Mouse (Mus musculus) R1 (cell line): Measurements from ENCODE around the gene Krt9.
A peak's percentile ranks its signal among the peaks of the same experiment; 100 is the strongest.
"Not testable (repeated sequence)": the region's sequence is repeated elsewhere in the genome, so short reads cannot be mapped to it uniquely, and the experiment has no call there.

Experiments
- DNase-seq: peaks from one replicate; pipeline ENCODE4 v3.0.0-alpha.2; 2018; ENCODE audit warnings: low read depth, low spot score

The Krt9 gene

DNA sequence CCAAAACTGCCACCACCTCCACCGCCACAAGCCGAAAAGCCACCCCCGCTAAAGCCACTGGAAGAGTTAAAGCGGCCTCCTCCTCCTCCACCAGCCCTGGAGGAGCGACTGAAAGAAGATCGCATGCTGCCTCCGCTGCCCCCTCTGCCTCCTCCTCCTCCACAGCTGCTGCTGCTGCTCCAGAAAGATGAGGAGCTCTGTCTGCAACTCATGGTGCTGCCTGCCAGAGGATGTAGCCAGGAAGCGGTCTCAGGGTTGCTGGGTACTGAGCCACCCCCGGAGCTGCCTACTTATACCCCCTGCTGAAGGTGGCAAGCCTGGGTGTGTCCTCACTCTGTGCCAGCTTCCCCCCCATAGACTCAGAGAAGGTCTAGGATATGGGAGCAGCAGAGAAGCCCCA lies at the start of gene Krt9:
Krt9 (minus strand) TSS at position 255 of the 400 bp plus-strand sequence.
- DNase-seq: no peak

DNA sequence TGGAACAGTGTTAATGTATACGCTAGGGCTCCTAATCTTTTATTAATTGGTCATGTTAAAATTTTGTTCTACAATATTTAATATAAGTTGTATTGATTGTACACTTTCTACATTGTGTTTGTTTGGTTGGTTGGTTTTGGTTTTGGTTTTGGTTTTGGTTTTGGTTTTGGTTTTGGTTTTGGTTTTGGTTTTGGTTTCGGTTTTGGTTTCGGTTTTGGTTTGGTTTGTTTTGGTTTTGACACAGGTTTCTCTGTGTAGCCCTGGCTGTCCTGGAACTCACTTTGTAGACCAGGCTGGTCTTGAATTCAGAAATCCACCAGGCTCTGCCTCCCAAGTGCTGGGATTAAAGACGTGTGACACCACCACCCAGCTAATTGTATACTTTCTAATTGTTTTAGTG lies 47.2 kb upstream of the Krt9 start:
- DNase-seq: not testable (repeated sequence)

DNA sequence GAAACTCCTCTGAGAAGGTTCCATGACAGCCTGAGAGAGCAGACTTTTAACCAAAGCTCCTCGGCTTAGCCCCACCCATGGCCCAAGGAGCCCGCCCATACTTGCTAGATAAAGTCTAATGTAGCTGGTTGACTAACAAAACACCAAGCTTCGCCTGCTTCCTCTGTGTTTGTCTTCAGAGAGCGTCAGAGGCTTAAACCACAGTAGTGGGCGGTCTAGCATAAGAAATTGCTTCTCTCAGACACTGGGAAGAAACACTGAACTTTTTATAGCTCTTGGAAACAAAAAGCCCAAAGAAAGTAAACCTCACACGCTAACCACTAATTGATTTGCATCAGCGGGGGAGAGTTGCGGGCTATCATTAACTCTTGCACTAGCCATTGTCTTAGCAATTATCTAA lies 28.7 kb upstream of the Krt9 start:
- peak; percentile 44 for DNase-seq

DNA sequence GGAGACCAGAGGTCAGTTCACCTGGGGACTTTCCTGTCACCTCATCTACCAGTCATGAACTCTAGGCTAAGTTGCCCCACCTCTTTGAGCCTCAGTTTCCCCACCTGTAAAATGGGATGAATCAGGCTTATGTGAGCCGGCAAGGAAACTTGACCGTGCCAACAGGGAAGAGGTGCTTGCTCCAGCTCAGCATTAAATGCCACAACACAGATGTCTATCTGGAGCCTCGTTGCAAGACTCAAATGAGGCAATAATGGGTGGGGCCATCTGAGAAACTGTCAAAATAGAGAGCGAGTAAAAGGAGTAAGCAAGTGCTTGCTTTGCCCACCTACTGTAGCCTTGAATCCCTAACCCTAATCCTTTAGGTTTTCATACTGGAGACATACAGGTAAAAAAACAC lies 26.3 kb upstream of the Krt9 start:
- DNase-seq: no peak

DNA sequence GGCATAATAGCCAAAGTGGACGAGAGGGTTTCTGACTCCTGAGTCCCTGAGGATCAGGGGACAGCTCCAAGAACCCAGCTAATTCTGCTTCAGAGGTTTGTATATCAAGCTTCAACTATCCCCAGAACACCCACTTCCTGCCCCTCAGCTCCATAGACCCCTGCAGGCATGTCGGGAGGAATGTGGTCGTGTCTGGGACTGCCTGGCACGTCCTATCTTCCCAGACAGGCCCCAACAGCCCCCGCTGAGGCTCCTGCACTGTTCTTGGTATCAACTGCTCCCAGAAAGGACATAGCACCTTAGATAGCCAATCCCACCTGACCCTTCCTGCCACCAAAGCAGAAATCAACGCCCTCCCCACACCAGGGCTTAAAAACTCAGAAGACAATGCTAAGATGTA lies 15.5 kb upstream of the Krt9 start:
- no peak for DNase-seq

DNA sequence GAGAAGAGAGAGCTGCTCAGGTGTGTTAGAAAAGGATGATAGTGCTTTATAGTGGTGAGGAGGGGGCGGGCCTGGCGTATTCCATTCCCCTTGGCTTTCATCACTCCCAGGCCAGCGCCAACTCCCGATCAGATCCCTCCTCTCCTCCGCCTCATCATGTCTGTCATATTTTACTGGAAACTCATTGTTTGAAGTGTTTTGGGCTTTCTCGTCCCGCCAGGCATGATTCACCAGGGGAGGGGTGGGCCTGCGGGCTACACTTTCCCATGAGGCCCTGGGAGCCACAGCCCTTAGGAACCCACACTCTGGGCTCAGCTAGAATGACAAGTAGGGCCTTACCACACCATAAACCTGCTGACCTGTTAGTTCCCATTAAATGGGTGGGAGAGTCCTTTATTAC lies 14.5 kb upstream of the Krt9 start, which contains the start of gene Krt14:
Krt14 (minus strand) TSS at position 51 of the 400 bp plus-strand sequence.
- no peak for DNase-seq

DNA sequence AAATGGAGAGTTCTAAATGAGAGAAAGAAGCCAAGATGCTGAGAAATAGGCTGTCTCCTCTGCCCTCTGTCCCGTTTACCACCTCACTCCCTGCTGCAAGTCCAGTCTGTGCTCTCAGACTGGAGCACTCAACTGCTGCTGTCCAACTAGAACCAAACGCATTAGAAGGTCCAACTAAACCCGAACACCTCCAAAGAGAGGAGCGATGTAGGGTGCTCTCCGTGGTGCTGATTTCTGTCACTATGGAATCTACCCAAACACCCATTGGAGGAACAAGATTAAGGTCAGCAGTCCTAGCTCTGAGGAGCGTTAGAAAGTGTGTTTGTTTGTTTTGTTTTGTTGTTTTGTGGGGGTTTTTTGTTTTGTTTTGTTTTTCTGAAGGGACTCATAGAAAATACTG lies 10.4 kb upstream of the Krt9 start:
- peak; percentile 85 for DNase-seq

DNA sequence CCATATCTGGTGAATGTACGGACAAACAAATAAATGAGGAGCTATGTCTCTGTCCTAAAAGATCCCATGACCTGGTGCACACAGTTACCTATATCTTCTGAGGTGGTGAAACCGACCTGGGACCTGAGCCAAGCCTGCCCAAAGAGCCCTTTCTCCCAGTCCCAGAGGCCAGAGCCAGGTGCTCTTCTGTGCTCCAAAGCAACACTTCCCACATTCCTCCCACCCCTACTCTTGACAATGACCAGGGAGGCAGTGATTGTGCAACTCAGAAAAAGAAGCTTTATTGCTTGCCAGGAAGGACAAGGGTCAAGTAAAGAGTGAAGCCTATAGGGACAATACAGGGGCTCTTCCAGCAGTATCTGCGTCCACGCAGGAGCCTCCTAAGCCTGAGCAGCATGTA lies 9.9 kb upstream of the Krt9 start:
- DNase-seq: no peak

DNA sequence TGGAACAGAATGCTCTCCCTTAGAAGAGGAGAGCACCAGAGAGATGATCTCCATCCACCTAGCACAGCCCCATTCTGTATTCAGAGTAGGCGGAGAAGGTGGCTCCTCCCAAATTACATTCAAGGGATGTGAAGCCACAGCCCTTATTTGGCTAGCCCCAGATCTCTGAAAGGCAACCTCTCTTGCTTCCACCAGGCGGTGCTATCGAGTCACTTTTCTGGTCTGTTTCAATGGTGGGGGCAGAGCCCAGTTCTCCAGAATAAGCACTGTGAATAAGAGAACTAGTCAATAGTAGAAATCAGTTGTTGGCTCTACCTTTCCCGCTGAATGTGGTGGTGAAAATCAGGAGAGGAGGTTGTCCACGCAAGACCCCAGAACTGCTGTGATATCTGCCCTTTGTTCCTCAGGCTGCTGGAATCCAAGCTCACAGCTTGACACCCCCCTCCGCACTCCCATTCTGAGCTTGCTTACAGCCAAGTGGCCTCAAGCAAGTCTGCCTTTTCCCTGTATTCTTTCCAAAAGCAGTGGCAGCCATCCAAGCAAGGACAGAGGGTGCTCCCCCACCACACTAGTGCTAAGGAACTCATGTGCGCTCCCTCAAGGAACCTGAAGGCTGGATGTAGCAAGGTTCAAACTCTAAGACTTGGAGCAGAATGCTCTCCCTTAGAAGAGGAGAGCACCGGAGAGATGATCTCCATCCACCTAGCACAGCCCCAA lies 7.2 kb upstream of the Krt9 start:
- DNase-seq: peak; percentile 92

DNA sequence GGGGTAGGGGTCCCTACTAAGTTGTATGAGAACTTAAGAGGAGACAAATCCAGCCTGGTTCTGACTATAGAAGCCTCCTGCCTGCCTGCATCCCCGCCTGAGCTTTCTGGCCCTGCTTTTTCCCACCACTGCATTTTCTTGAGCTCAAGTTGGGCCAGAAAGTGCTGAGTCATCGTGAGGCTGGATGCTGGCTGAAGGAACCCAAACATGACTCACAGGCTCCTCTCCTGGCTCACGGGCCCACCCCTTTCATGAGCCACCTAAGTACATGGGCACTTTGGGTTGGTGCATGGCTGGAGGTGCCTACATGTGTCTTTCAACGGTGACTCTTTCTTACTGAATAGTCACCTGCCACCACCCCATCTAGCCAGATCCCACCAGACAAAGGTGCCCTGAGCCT lies 5.6 kb upstream of the Krt9 start:
- DNase-seq: peak; percentile 80

DNA sequence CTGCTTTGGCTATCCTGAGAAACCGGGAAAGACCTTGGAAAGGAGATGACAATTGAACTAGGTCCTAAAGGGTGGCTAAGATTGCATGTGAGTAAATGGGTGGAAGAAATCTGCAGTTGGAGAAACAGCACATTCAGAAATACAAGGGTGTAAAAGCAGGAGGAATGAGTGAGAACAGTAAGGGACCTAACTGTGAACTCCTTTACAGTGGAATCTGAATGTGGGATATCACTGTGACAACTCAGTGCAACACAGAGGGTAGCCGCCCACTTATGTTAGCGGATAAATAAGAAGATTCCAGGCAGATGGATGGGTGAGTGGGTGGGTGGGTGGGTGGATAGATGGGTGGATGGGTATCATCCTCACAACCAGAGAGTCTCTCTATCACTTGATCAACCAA lies 1.2 kb downstream of the Krt9 start:
- no peak for DNase-seq

DNA sequence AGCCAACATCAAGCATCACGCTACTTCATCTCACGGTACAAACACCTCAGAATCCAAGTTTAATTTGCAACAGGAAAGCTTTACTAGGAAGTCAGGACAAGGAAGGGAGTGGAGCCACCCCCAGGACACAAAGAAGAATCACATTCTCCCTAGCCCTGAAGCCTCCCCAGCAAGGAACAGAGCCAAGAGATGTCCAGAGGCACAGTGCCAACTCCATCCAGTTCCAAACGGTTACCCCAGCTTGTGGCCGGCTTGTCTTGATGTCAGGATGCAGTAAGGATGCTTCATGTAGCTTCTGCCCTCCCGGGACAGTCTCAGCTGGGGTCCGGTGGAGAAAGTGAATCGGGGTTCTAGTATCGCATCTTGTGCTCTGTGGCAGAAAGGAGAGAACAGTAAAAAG lies 6.3 kb downstream of the Krt9 start:
- no peak for DNase-seq

DNA sequence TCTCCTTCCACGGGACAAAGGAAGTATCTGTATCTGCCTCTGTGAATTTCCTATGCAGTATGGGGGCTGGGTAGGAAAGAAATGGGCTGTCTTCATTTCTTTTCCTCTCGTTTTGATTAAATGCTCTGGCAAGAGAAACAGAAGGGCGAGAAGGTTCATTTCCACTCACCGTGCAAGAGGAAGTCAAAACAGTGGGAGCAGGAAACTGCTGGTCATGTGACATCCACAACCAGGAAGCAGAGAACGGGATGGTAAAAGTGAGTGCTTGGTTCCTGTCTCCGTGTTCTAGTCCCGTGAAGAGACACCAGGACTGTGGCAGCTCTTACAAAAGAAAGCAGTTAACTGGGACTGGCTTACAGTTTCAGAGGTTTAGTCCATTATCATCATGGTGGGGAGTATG lies 11.3 kb downstream of the Krt9 start:
- DNase-seq: no peak

DNA sequence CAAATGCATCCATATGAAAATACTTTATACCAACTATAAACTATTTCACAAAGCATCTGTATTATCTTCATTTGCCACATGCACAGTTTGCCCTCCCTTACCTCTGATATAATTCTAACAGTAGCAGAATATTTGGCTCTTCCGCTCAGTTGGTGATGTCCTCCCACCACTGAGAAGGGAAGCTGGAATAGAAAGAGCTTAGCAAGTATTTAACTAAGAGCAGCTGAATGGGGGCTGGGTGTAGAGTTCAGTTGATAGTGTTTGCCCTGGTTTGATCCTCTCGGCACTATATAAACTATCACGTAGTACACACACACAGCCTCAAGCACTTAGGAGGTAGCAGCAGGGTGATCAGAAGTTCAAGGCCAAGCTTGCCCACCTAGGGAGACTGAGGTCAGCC lies 13.8 kb downstream of the Krt9 start:
- DNase-seq: no peak

DNA sequence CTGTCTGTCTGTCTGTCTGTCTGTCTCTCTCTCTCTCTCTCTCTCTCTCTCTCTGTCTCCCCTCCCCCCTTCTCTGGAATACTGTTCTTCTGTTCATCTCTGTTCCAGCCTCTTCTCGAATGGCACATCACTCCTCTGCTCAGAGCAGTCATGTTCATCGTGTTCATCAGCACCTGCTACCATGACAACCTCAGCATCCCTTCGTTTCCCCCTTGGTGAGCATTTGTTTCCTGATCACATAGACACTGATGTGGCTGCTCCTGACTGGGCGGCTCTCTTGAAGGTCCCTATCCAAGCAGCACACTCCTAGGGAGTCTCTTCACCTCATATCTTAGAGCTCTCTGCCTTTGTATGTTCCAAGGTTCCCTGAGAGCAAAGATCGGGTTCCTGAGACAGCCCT lies 14.7 kb downstream of the Krt9 start:
- no peak for DNase-seq

DNA sequence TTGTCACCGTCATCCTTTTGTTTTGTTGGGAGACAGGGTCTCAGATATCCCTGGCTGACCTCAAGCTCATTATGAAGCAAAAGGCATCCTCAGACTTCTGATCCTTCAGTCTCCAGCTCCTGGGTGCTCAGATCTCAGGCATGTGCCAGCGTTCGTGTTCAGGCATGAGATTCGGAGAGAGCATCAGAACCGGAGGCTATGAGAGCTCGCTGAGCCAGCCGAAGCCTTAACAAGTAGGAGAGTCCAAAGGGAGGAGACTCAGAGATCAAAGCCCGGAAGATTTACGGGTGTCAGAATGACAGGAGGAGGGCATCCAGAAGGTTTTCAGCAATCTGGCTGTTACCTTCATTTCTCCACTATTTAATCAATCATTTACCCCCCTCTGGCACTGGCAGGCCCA lies 16.3 kb downstream of the Krt9 start:
- DNase-seq: no peak

DNA sequence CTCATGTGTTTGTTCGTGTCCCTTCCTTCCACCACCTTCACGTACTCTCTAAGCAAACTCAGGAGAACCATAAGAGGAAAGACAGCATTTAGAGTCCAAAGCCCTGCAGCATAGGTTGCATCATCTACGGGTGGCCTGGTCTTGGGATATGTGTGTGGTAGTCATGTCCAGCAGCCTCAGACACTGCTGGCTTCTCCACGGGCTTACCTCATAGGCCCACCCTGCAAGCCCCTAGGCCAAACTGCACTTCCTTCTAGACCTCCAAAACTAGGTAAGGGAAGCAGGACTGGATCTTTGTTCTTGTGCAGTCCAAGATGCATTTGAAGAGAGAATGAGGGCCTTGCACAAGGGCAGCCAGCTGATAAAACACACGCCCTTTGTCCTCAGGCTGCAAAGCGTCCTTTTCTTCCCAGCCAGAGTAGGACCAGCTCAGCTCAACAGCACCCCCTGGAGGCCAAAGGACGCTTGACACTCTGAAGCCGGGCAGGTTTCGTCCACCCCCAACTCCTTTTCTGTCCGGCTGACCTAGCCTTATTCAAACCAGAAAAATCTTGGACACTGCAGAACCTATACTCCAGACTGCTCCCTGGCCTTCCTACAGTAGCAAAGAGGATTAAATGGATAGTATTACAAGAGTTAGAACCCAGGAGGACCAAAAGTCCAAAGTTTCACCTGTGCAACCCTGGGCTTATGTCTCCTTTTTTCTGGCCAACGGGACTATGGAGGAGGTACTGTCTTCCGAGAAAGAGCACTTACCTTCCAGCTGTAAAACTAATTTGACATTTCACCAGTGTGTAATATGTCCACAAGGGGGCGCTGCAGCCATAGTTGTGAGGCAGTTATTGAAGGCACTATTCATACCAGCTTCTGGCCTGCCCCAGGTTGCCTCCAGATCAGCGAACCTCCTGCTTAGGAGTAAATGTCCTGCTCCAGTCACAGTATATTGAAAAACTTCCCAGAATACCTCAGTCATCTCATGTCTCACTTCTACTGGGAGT lies 24.0 kb downstream of the Krt9 start:
- DNase-seq: peak; percentile 77

DNA sequence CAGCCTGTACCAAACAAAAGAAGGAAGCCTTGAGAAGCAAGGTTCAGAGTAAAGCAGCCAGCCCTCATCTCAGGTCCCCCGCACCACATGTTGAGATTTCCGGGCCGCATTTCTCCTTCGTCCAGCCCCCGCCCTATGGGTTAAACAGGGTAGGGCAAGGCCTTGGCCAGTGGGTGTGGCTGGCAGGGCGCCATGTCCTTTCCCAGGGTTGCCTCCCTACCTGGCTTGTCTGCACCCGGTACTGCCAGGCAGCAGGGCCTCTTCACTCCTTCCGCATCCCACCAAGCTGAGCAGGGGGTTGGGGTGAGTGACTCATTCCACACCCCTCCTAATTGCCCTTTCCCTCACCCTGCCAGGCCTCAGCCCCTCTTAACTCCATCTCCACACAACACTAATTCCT lies 25.0 kb downstream of the Krt9 start:
- no peak for DNase-seq

DNA sequence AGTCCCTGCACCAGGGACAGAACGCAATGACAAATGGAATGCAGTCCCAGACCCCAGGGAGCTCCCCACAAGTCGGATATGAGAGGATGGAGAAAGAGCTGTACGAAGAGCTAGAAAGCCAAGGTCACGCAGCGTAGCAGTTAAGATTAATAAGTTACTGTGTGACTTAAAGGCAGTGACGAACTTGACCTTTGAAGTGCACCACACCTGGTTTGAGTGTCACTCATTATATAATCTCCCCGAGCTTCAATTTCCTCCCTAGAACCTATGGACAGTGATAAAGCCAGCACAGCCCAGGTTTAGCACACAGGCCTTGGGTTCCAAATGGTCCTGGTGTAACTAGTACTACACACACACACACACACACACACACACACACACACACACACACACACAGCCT lies 28.7 kb downstream of the Krt9 start:
- no peak for DNase-seq

DNA sequence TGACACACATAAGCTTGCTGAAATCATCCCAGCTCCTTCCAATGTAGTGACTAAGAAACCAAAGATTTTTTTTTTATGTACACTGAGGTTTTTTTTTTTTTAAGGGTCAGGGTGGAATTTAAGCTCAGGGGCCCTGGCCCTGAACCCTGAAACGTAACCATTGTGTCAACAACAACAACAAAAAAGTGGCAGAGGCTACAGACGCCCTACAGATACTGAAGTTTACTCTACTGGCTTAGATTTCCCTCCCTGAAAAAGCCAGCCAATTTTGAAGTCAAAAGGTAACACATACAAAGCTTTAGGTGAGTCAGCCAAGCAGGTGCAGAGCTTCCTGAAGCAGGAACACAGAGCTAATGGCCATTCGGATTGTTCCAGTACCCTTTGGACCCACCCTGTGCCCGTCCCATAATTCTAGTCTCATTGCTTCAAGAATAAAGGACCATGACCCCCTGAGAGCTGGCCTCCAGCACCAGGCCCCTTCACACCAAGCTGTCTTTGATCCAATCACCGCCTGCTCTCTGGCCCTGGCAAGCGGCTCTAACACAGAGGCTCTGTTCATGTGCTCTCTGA lies 35.1 kb downstream of the Krt9 start:
- DNase-seq: no peak

DNA sequence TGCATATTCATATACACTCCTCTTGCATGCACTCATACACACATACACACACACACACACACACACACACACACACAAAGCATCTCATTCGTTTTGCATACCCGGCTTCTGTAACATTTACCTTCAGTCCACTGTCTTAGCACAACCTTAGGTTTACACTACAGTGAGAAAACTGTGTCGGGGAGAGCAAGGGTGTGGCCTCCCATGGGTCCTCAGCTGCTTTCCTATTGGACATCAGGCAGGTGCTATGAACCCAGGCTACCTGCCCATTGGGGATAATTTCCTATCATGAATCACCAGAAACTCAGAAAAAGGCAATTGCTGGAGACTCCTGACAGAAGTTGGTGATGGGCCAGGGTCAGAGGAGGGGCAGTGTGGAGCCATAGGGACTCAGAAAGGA lies 35.7 kb downstream of the Krt9 start:
- DNase-seq: no peak

DNA sequence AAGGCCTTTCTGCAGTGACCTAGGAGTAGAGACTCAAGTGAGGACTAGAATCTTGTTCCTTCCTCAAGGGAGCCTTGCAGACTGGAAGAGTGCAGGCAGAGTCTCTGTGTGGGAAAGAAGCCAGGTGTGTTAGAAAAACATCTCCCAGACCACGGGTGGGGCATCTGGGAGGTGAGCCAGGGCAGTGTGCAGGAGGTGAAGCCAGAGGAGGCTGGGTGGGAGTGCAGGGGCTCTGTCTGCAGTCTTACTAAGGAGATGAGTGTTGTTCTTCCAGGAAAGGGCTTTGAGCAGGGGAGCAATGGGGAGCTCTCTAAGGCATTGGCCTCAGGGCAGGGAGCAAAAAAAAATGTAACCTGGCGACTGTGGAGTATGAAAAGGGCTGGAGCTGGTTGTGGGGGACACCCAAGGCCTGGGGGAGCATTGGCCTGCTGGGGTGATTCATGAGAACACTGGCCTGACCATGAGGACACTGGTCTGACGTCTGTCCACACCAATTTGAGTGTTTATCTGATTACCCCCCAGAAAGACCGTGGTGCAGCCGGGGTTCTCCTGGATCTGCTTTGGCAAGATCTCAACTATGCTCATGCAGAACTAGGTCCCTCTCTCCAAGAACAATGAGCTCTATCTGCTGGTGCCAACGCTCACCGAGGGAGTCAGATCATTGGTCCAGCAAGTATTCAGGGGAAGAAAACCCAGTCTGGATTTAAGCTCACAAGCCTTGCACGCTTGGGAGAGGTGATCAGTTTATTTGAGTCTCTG lies 37.4 kb downstream of the Krt9 start:
- no peak for DNase-seq
